Mouse (Mus musculus) bone marrow, adult 2 months (tissue): ENCODE results near the gene Bcl7a.

Experiments used
- CTCF ChIP-seq: fragments of 200-500 bp; IDR thresholded peaks from 2 replicates; pipeline ENCODE4 v1.5.1; 2011; ENCODE audit warnings: low read length, control low read depth; ENCODE audit not compliant: control insufficient read depth, insufficient read depth
- POLR2A ChIP-seq: fragments of 200-500 bp; IDR thresholded peaks from 2 replicates; pipeline ENCODE4 v1.6.1; 2011; ENCODE audit warnings: low read depth, mild to moderate bottlenecking, control low read depth, low read length, borderline replicate concordance; ENCODE audit not compliant: control insufficient read depth

GRCm38 (mm10) chr5:123301780-123302521 is 41.7 kb upstream of the Bcl7a start:
- TF ChIP-seq CTCF (no peak), POLR2A (no peak)
